Mouse (Mus musculus) gastrocnemius, adult 8-10 months (tissue): ENCODE results near the gene Disc1. TPM values are rescaled to one million over a fixed set of nuclear protein-coding genes. Genes with fewer than 3 reads are reported as not detected.

Experiments used
- DNase-seq, 2 experiments: peaks; one replicate each; pipeline ENCODE4 v3.0.0; 2022; ENCODE audit warnings: low spot score in 2 of 2
- total RNA-seq, 4 experiments: library from RNA; stranded (reverse); gene quantifications; 2 replicates each; pipeline ENCODE4 v1.2.4; 2022

Gene Disc1
- total RNA-seq, 4 experiments from 2014 or later: 0.73 to 1.3 (median 1.2) TPM

- DNase-seq: no peak
These were observed 124.0 kb downstream of the Disc1 start for GRCm38 (mm10) chr8:125177958-125178357.

GRCm38 (mm10) chr8:125183548-125184451, 129.8 kb downstream of the Disc1 start:
- peak; percentile 57 to 61 for DNase-seq

GRCm38 (mm10) chr8:125184452-125184817, 130.4 kb downstream of the Disc1 start:
- no peak for DNase-seq

- DNase-seq: no peak
These were observed 130.9 kb downstream of the Disc1 start for GRCm38 (mm10) chr8:125184881-125185280.

- no peak for DNase-seq
These were observed 133.0 kb downstream of the Disc1 start for GRCm38 (mm10) chr8:125187044-125187443.

- no peak for DNase-seq
These were observed 139.7 kb downstream of the Disc1 start for GRCm38 (mm10) chr8:125193701-125194100.

GRCm38 (mm10) chr8:125195121-125195520, 141.1 kb downstream of the Disc1 start:
- no peak for DNase-seq

GRCm38 (mm10) chr8:125196573-125197094, 142.6 kb downstream of the Disc1 start:
- no peak for DNase-seq

- DNase-seq: no peak
These were observed 143.5 kb downstream of the Disc1 start for GRCm38 (mm10) chr8:125197341-125198002.

GRCm38 (mm10) chr8:125198420-125199196, 144.6 kb downstream of the Disc1 start:
- no peak for DNase-seq

- DNase-seq: no peak
These were observed 145.4 kb downstream of the Disc1 start for GRCm38 (mm10) chr8:125199197-125199939.

- no peak for DNase-seq
These were observed 146.4 kb downstream of the Disc1 start for GRCm38 (mm10) chr8:125200273-125200863.

GRCm38 (mm10) chr8:125201650-125202049, 147.7 kb downstream of the Disc1 start:
- no peak for DNase-seq

GRCm38 (mm10) chr8:125203016-125203415, 149.0 kb downstream of the Disc1 start:
- no peak for DNase-seq

- DNase-seq: no peak
These were observed 151.6 kb downstream of the Disc1 start for GRCm38 (mm10) chr8:125205556-125205955.

GRCm38 (mm10) chr8:125206391-125206790, 152.4 kb downstream of the Disc1 start:
- no peak for DNase-seq

- no peak for DNase-seq
These were observed 153.0 kb downstream of the Disc1 start for GRCm38 (mm10) chr8:125206962-125207361.

- no peak for DNase-seq
These were observed 158.7 kb downstream of the Disc1 start for GRCm38 (mm10) chr8:125212619-125213167.

GRCm38 (mm10) chr8:125217902-125218581, 164.0 kb downstream of the Disc1 start:
- DNase-seq: no peak

- no peak for DNase-seq
These were observed 164.7 kb downstream of the Disc1 start for GRCm38 (mm10) chr8:125218669-125219068.
